Mouse (Mus musculus): Measurements from ENCODE around the gene Rpgrip1l.

GRCm38 (mm10) chr8:91227421-91227841 lies 85.6 kb downstream of the Rpgrip1l start:
- no peak for TF ChIP-seq POLR2A (IDR thresholded peaks at IDR 0.05; ENCODE audit: borderline replicate concordance, extremely low read depth, insufficient read depth, insufficient read length, poor library complexity, severe bottlenecking)
- no peak for TF ChIP-seq CTCF (IDR thresholded peaks at IDR 0.05; ENCODE audit: borderline replicate concordance, extremely low read depth, insufficient read depth, insufficient read length)

Data from brain, embryonic 14.5 days (tissue).